Mouse (Mus musculus) thymus, adult 2 months (tissue): ENCODE results near the gene Tmod1. TPM values are rescaled to one million over a fixed set of nuclear protein-coding genes. Genes with fewer than 3 reads are reported as not detected.

Experiments
- DNase-seq: peaks from one replicate; pipeline ENCODE4 v3.0.0; 2021
- H3K27ac ChIP-seq: fragments of 200-500 bp; 2 replicates; pipeline ENCODE4 v1.5.1; 2012; ENCODE audit warnings: low read length, control low read depth; ENCODE audit not compliant: control insufficient read depth, insufficient read depth
- H3K27me3 ChIP-seq: fragments of 200-500 bp; 2 replicates; pipeline ENCODE4 v1.6.1; 2012; ENCODE audit warnings: mild to moderate bottlenecking, low read length, moderate library complexity, mixed read lengths; ENCODE audit not compliant: control insufficient read depth, insufficient read depth
- H3K36me3 ChIP-seq: fragments of 200-500 bp; 2 replicates; pipeline ENCODE4 v1.6.1; 2012; ENCODE audit warnings: mild to moderate bottlenecking, low read length, moderate library complexity; ENCODE audit not compliant: control insufficient read depth, insufficient read depth
- H3K4me1 ChIP-seq: fragments of 200-500 bp; replicated peaks from 2 replicates; pipeline ENCODE4 v1.6.1; 2012; ENCODE audit warnings: low read length; ENCODE audit not compliant: control insufficient read depth, insufficient read depth
- H3K4me3 ChIP-seq: fragments of 200-500 bp; 2 replicates; pipeline ENCODE4 v1.5.1; 2012; ENCODE audit warnings: mild to moderate bottlenecking, low read length, control low read depth, moderate library complexity; ENCODE audit not compliant: control insufficient read depth, insufficient read depth
- CTCF ChIP-seq: fragments of 200-500 bp; IDR thresholded peaks from 2 replicates; pipeline ENCODE4 v1.5.1; 2012; ENCODE audit warnings: mild to moderate bottlenecking, control low read depth, low read length, moderate library complexity, borderline replicate concordance; ENCODE audit not compliant: control insufficient read depth, poor library complexity, insufficient read depth; ENCODE audit errors: extremely low read depth
- POLR2A ChIP-seq: fragments of 200-500 bp; IDR thresholded peaks from 2 replicates; pipeline ENCODE4 v1.6.1; 2012; ENCODE audit warnings: mild to moderate bottlenecking, low read length, control low read depth, moderate library complexity; ENCODE audit not compliant: control insufficient read depth, poor library complexity, insufficient read depth; ENCODE audit errors: extremely low read depth
- WGBS: fragments of 180-500 bp; shearing (Covaris S2); methylation state at CpG from one replicate; pipeline ENCODE4 v1.1.7; 2018; 5-methylcytosine and 5-hydroxymethylcytosine counted together
- polyA plus RNA-seq: library from polyadenylated mRNA; depleted of rRNA; stranded (reverse); fragments of >200 nt; gene quantifications from 2 replicates; pipeline ENCODE4 v1.2.3, GENCODE M21; 2012

Gene Tmod1
- polyA plus RNA-seq, 1 experiment: 3.6 TPM

- no peak overlapping the region for H3K27ac ChIP-seq
- WGBS: 85% methylated on average over 4 of the region's 4 CpGs
- H3K27me3 ChIP-seq: no peaks in the 10 kb centered on the region
- H3K36me3 ChIP-seq: no peaks in the 10 kb centered on the region
- DNase-seq: no peak
- H3K4me1 ChIP-seq: peaks cover 2% of the 10 kb centered on the region
- TF ChIP-seq CTCF: no peak
- TF ChIP-seq POLR2A: no peak
- no peak overlapping the region for H3K4me3 ChIP-seq
Observed at GRCm38 (mm10) chr4:46073736-46074135, 35.0 kb downstream of the Tmod1 start.

GRCm38 (mm10) chr4:46075664-46076063, 36.9 kb downstream of the Tmod1 start:
- no peaks in the 10 kb centered on the region for H3K36me3 ChIP-seq
- no peak for DNase-seq
- H3K4me3 ChIP-seq: no peak overlapping the region
- 82% methylated on average over 3 of the region's 3 CpGs for WGBS
- H3K4me1 ChIP-seq: no peaks in the 10 kb centered on the region
- H3K27me3 ChIP-seq: no peaks in the 10 kb centered on the region
- no peak for TF ChIP-seq CTCF
- TF ChIP-seq POLR2A: no peak
- H3K27ac ChIP-seq: no peak overlapping the region

- Histone ChIP-seq H3K4me3 (no peak overlapping the region), H3K4me1 (no peaks in the 10 kb centered on the region), H3K27ac (no peak overlapping the region), H3K27me3 (no peaks in the 10 kb centered on the region), H3K36me3 (no peaks in the 10 kb centered on the region)
- 76% methylated on average over 2 of the region's 2 CpGs for WGBS
- TF ChIP-seq CTCF (no peak), POLR2A (no peak)
- no peak for DNase-seq
Observed at GRCm38 (mm10) chr4:46076892-46077291, 38.2 kb downstream of the Tmod1 start.

- Histone ChIP-seq H3K4me3 (no peak overlapping the region), H3K27me3 (no peaks in the 10 kb centered on the region), H3K36me3 (no peaks in the 10 kb centered on the region), H3K4me1 (no peaks in the 10 kb centered on the region), H3K27ac (no peak overlapping the region)
- DNase-seq: no peak
- 95% methylated on average over 4 of the region's 4 CpGs for WGBS
- TF ChIP-seq POLR2A: no peak
- no peak for TF ChIP-seq CTCF
Observed at GRCm38 (mm10) chr4:46080261-46080660, 41.5 kb downstream of the Tmod1 start.

- H3K27me3 ChIP-seq: no peaks in the 10 kb centered on the region
- DNase-seq: no peak
- no peaks in the 10 kb centered on the region for H3K36me3 ChIP-seq
- H3K4me1 ChIP-seq: peaks cover 10% of the 10 kb centered on the region
- no peak overlapping the region for H3K27ac ChIP-seq
- no peak for TF ChIP-seq POLR2A
- TF ChIP-seq CTCF: no peak
- 86% methylated on average over 11 of the region's 11 CpGs for WGBS
- no peak overlapping the region for H3K4me3 ChIP-seq
Observed at GRCm38 (mm10) chr4:46082555-46082954, 43.8 kb downstream of the Tmod1 start.

GRCm38 (mm10) chr4:46084416-46085172, 45.9 kb downstream of the Tmod1 start:
- Histone ChIP-seq H3K27me3 (no peaks in the 10 kb centered on the region), H3K27ac (no peak overlapping the region), H3K4me3 (no peak overlapping the region), H3K36me3 (no peaks in the 10 kb centered on the region), H3K4me1 (peaks cover 11% of the 10 kb centered on the region)
- no peak for DNase-seq
- TF ChIP-seq CTCF (no peak), POLR2A (no peak)
- 92% methylated on average over 9 of the region's 9 CpGs for WGBS

- DNase-seq: no peak
- no peak for TF ChIP-seq CTCF
- no peak for TF ChIP-seq POLR2A
- Histone ChIP-seq H3K4me3 (no peak overlapping the region), H3K4me1 (peaks cover 11% of the 10 kb centered on the region), H3K27me3 (no peaks in the 10 kb centered on the region), H3K36me3 (no peaks in the 10 kb centered on the region), H3K27ac (no peak overlapping the region)
- 84% methylated on average over 9 of the region's 9 CpGs for WGBS
Observed at GRCm38 (mm10) chr4:46085223-46085811, 46.6 kb downstream of the Tmod1 start.
